14 mouse cellular contexts compared by ENCODE assay signal in genomic region chr3:41589246-41589914, GRCm38 (mm10). TPM values are rescaled to one million over a fixed set of nuclear protein-coding genes. Genes with fewer than 3 reads are reported as not detected.
DNase-seq lines count a peak whose midpoint lies in the region; ATAC-seq and TF ChIP-seq lines count a peak whose summit lies in the region.
"Had no signal": no experiment of that assay in that cellular context is flagged by ENCODE, and none has a peak within 500 bp of the region (broad histone marks: within the 10 kb centered on the region; RNA-seq: fewer than 3 reads in every experiment).

No protein-coding gene starts in this region.

- intact Hi-C loops in heart, postnatal 14 days (cut with DNase I) = loop anchor here (10.0 kb wide), 1 partner anchor 635 kb away; no protein-coding TSS in a partner anchor

- no peak for TF ChIP-seq CTCF in intestine, postnatal 0 days (IDR thresholded peaks at IDR 0.05; ENCODE audit: low read depth)

- no peak overlapping the region for H3K9ac ChIP-seq in limb, embryonic 13.5 days
- H3K9ac ChIP-seq in ES-E14 (ENCODE audit: insufficient read depth, low read depth, low read length, poor library complexity, severe bottlenecking) = no peak overlapping the region
- no peak overlapping the region for H3K9ac ChIP-seq in intestine, postnatal 0 days (ENCODE audit: low read depth, low read length)

- H3K4me2 ChIP-seq in limb, embryonic 13.5 days (replicated peaks) = peak overlapping the region; percentile 27; the same call in 1 of the 2 replicates
- H3K4me2 ChIP-seq in intestine, postnatal 0 days (replicated peaks; ENCODE audit: low read depth) = no peak overlapping the region

- peaks cover 37% of the 10 kb centered on the region for H3K4me1 ChIP-seq in limb, embryonic 13.5 days
- H3K4me1 ChIP-seq in limb, embryonic 10.5 days = peaks cover 11% of the 10 kb centered on the region
- peaks cover 9 to 15% of the 10 kb centered on the region in 2 experiments; a peak in 2 of 4 replicates for H3K4me1 ChIP-seq in ES-E14 (ENCODE audit: control insufficient read depth in 2 of 2, insufficient read depth in 2 of 2, low read length in 2 of 2, poor library complexity in 1 of 2)
- H3K4me1 ChIP-seq in intestine, postnatal 0 days (replicated peaks; ENCODE audit: control insufficient read depth, insufficient read depth, low read length) = peaks cover 21% of the 10 kb centered on the region

- peaks cover 2% of the 10 kb centered on the region; the same call in 1 of the 2 replicates for H3K27me3 ChIP-seq in limb, embryonic 13.5 days
- no peaks in the 10 kb centered on the region for H3K27me3 ChIP-seq in limb, embryonic 10.5 days (ENCODE audit: low read depth, poor library complexity, severe bottlenecking)
- no peaks in the 10 kb centered on the region for H3K27me3 ChIP-seq in intestine, postnatal 0 days (replicated peaks; ENCODE audit: control insufficient read depth, insufficient read depth, low read length)

- H3K36me3 ChIP-seq in limb, embryonic 13.5 days = peaks cover 20% of the 10 kb centered on the region
- H3K36me3 ChIP-seq in limb, embryonic 10.5 days = peaks cover 51% of the 10 kb centered on the region
- H3K36me3 ChIP-seq in ES-E14 (ENCODE audit: control insufficient read depth, insufficient read depth, low read length, poor library complexity, severe bottlenecking) = peaks cover 83% of the 10 kb centered on the region
- H3K36me3 ChIP-seq in intestine, postnatal 0 days (ENCODE audit: control insufficient read depth, insufficient read depth) = peaks cover 28% of the 10 kb centered on the region; the same call in 1 of the 2 replicates

- DNase-seq in heart, adult 11 months = peak; percentile 86
- no peak for DNase-seq in heart, postnatal 14 days
- DNase-seq in limb, embryonic 10.5 days (ENCODE audit: low spot score) = no peak
- DNase-seq in ES-E14 (ENCODE audit: low read depth, low spot score) = no peak
- DNase-seq in ovary, postnatal 14 days (ENCODE audit: low spot score) = no peak
- DNase-seq: cerebellum, adult 8-10 months; kidney, adult 18-20 months; right cerebral cortex, adult 18-20 months; thymus, adult 2 months had no signal

- H3K9me3 ChIP-seq in limb, embryonic 13.5 days = no peaks in the 10 kb centered on the region
- H3K9me3 ChIP-seq in limb, embryonic 10.5 days (replicated peaks) = no peaks in the 10 kb centered on the region
- H3K9me3 ChIP-seq in ES-E14 (ENCODE audit: control insufficient read depth, insufficient read depth, low read depth, low read length) = no peaks in the 10 kb centered on the region
- H3K9me3 ChIP-seq in intestine, postnatal 0 days (ENCODE audit: control insufficient read depth) = no peaks in the 10 kb centered on the region
- H3K9me3 ChIP-seq: forebrain, embryonic 10.5 days had no signal

- WGBS in limb, embryonic 13.5 days = 48% methylated on average over 19 of the region's 19 CpGs
- WGBS in limb, embryonic 10.5 days = 92% methylated on average over 19 of the region's 19 CpGs
- 77% methylated on average over 19 of the region's 19 CpGs for WGBS in intestine, postnatal 0 days

- 0 out of 2 replicates have a peak, but pooled peaks have one; percentile 26 for ATAC-seq in limb, embryonic 13.5 days (ENCODE audit: low FRiP score, low read depth)
- no peak for ATAC-seq in intestine, postnatal 0 days
- ATAC-seq in megakaryocyte, adult 5-6 weeks (ENCODE audit: poor library complexity, severe bottlenecking) = no peak

- H3K4me3 ChIP-seq in limb, embryonic 13.5 days = no peak overlapping the region
- H3K4me3 ChIP-seq in limb, embryonic 10.5 days = no peak overlapping the region
- H3K4me3 ChIP-seq in ES-E14 (ENCODE audit: insufficient read depth in 1 of 2, low read depth in 1 of 2, low read length in 2 of 2, poor library complexity in 1 of 2, severe bottlenecking in 1 of 2) = no peak overlapping the region
- H3K4me3 ChIP-seq in intestine, postnatal 0 days (ENCODE audit: low read depth, low read length) = no peak overlapping the region
- H3K4me3 ChIP-seq: forebrain, embryonic 10.5 days; left cerebral cortex, adult 2 months had no signal

- in situ Hi-C loops in ES-E14 (cut with MboI; ENCODE audit: low sequenced_read_pairs in 2 of 2, unreplicated experiment in 2 of 2) = no loop called here

- no peak overlapping the region for H3K27ac ChIP-seq in limb, embryonic 13.5 days
- H3K27ac ChIP-seq in limb, embryonic 10.5 days = no peak overlapping the region
- peak overlapping the region; percentile 33; the same call in 1 of the 2 replicates for H3K27ac ChIP-seq in ES-E14 (ENCODE audit: insufficient read depth, low read depth, low read length, poor library complexity, severe bottlenecking)
- H3K27ac ChIP-seq in intestine, postnatal 0 days (ENCODE audit: low read depth, low read length) = peak overlapping the region; percentile 82
- H3K27ac ChIP-seq: forebrain, embryonic 10.5 days; left cerebral cortex, adult 2 months had no signal

TF ChIP-seq in ES-E14, 5 proteins besides CTCF, POLR2A, EP300 and RAD21:
- TF ChIP-seq CHD2 (IDR thresholded peaks at IDR 0.05; ENCODE audit: low read depth, low read length) = no peak
- no peak for TF ChIP-seq ZNF384 (IDR thresholded peaks at IDR 0.05; ENCODE audit: low read depth, low read length)
- no peak for TF ChIP-seq ZC3H11A (IDR thresholded peaks at IDR 0.05; ENCODE audit: borderline replicate concordance, low read depth, low read length)
- TF ChIP-seq MAFK (IDR thresholded peaks at IDR 0.05; ENCODE audit: insufficient read depth, low read depth, low read length) = no peak
- TF ChIP-seq HCFC1 (IDR thresholded peaks at IDR 0.05; ENCODE audit: borderline replicate concordance, insufficient read depth, low read length) = no peak

RNA-seq across cellular contexts. Expression of gene Jade1, which starts 33.8 kb away (rescaled TPM):
- total RNA-seq in heart, postnatal 14 days (2021) = 10 to 100 TPM; 28.1 to 28.6 TPM
- polyA plus RNA-seq in limb, embryonic 13.5 days (2015; fragmentation: Nextera tagmentation; extraction: Ambion mirVana) = 11.4 and 11.9 TPM in 2 replicates
- polyA plus RNA-seq in limb, embryonic 10.5 days (2016; fragmentation: Nextera tagmentation; extraction: Ambion mirVana) = 16.4 and 17.6 TPM in 2 replicates
- 218 and 272 TPM in 2 replicates for total RNA-seq in ES-E14 (2012; rRNA removed)
- 15.3 and 18.4 TPM in 2 replicates for polyA plus RNA-seq in intestine, postnatal 0 days (2015; fragmentation: Nextera tagmentation; extraction: Ambion mirVana)
- total RNA-seq in megakaryocyte, adult 5-6 weeks (2015) = 23.4 and 26.5 TPM in 2 replicates
- 17.7 and 20.4 TPM in 2 replicates for total RNA-seq in megakaryocyte, adult 5-6 weeks (2017)

Comparison
In these comparisons a context has a peak if more than half of its experiments do, and no peak if none do; other contexts are left out.
1. H3K27ac ChIP-seq: peak in ES-E14 (single experiment) and intestine, postnatal 0 days (single experiment); none in limb, embryonic 13.5 days (single experiment) and limb, embryonic 10.5 days (single experiment).